Mouse (Mus musculus): ENCODE results near the gene Nlrp4b.
"Not testable (repeated sequence)": the region's sequence is repeated elsewhere in the genome, so short reads cannot be mapped to it uniquely, and the experiment has no call there.

Nlrp4b gene

DNA sequence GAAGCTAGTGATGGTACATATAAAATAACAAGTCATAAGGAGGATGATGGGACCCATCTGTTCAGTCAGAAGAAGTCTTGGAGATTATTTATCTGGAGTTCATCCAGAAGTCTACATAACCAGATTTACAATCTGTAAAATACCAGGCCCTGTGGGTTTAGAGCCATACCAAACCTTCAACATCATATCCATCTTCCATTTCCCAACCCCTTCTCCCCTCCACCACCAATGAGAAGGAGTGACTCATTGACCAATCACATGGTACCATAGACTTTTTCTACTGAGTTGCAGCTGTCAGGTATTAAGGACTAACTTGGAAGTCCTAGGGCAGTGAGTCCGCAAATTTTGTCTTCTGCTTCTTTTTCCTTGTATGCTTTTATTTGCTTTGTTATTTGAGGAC lies at the start of gene Nlrp4b:
Gene Nlrp4b (plus strand): TSS at position 301 of the 400 bp plus-strand sequence.
- DNase-seq: no peak

DNA sequence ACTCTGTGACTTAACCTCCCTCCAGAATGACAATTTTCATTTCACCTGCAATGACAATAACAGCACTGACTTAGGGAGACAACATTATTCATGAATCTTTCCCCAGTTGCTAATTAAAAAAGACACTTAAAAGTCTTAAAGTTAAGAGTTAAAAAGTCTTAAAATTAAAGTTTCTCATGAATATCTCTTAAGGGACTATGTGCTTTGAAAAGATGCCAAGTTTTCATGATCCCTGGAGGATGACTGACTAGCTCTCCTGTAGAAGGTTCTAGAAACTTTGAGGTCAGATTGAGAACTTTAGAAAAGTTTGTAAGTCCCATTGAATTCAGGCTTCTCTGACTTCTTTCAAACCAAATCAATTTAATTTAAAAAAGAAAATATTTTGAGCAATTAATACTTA lies 66.7 kb downstream of the Nlrp4b start, which contains the start of gene Vmn1r71:
Gene Vmn1r71 (minus strand): TSS at position 101 of the 400 bp plus-strand sequence.
- no peak for DNase-seq

DNA sequence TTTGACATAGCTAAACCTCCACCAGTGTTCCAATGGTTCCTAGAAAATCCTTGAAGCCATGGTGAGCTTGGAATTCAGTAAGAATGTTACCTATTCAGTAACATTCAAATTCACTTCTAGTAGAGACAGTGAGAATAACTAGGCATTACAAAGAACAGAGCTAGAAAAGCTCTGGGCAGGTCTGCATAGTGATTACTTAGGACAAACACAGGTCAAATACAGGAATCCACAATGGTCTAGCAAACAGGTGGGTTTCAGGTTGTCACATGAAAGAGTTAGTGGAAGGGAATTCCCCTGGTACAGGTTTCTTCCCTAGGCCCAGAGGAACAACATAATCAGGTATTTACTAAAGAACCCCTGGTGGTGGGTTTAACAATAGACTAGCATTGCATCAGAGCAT lies 70.0 kb downstream of the Nlrp4b start:
- DNase-seq: not testable (repeated sequence)

Measured in B cell, adult 2 months (primary cell).